Mouse (Mus musculus): ENCODE results near the gene Hemgn. TPM values are rescaled to one million over a fixed set of nuclear protein-coding genes. Genes with fewer than 3 reads are reported as not detected.

Gene Hemgn
- total RNA-seq (2023): 0.79 TPM

DNA sequence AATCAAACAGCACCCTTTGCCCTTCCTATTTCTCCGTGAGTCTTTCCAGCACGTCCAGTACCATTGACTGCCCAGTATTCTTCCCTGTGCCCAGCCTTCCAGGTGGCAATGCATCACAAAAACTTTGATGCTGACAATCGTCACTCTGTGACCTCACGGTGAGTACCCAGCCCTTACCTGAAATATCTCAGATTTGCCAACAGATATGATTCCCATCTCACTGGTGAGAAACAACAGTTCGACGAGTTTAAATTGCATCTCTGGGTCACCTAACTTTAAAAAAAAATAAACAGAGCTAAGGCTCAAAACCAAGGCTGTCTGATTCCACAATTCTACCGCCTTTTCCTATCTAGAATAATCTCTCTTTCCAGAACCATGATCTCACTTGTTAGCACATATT is at the start of gene Hemgn:
Gene Hemgn, minus strand, starts transcription at position 101 of the 400 bp plus-strand sequence.

DNA sequence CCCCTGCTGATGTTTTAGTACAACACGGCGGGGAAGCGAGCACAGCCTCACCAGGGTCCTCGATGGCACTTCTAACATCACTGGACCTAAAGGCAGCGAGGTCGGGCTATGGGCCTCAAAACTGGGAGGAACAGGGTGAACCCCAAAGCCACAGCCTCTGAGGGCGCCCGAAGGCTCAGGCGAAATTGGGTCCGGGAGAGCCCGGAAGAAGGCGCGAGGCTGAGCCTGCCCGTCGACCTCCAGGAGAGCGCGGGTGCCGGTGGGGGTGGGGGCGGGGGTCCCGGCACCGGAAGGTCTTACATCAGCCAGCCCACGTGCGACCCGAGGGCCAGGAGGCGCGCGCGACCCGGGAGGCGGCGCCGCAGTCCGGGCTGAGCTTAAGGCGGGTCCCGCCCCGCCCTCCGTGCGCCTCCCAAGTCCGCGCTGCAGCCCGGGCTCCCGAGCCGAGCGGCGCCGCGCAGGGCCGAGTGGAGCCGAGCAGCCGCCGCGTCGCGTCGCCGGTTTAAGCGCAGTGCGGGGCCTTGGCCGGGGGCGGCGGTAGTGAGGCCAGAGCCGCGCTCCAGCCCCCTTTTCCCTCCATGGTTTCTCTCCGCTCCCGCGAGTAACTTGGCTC is 37.3 kb upstream of the Hemgn start, which contains the start of gene Anp32b:
Gene Anp32b, plus strand, starts transcription at position 384 of the 613 bp plus-strand sequence.

DNA sequence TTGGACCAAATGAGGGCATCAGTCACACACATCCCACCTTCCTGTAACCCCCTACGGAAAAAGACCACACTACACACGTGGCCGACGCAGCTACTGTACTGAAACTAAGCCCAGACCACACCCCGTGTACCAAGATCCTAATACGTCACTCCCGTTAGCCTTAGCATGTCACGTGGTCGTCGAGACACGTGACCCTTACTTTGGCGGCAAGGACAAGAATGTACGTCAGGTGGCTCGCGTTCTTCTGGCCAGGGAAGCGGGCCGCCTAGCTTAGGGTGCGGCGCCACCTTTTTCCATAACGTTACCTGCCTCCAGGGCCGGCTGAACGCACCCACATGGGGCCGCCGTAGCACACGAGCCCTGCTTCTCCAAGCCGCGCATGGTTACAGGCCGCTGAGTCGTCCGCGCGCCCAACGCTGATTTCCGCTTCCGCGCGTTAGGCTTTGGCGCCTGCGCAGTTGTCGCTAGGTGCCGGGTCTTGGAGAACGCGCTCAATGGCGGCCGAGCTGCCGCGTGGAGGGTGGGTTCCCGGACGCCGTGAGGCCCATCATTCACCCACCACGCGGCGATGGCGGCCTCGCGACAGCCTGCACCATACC is 24.2 kb downstream of the Hemgn start, which contains the start of gene Trmo:
Gene Trmo, minus strand, starts transcription at position 425 of the 599 bp plus-strand sequence.

Other genes starting within 250 kb of the Hemgn start
- 24.5 TPM for gene Xpa, start 217.2 kb downstream of the Hemgn start, total RNA-seq (2023)
- not detected for gene Foxe1, start 69.9 kb downstream of the Hemgn start, total RNA-seq (2023)
- 25.4 TPM for gene Trmo, start 24.1 kb downstream of the Hemgn start, total RNA-seq (2023)
- gene Anp32b, start 37.4 kb upstream of the Hemgn start, total RNA-seq (2023): 136 TPM
- gene Nans, start 75.7 kb upstream of the Hemgn start, total RNA-seq (2023): 42.5 TPM
- 61.9 TPM for gene Trim14, start 122.6 kb upstream of the Hemgn start, total RNA-seq (2023)
- 14.5 TPM for gene Coro2a, start 188.7 kb upstream of the Hemgn start, total RNA-seq (2023)
- 0.53 TPM for gene Tbc1d2, start 236.7 kb upstream of the Hemgn start, total RNA-seq (2023)

All from CD4-positive naive resting alpha-beta T cell, adult 76 days (primary cell).